Mouse (Mus musculus): Measurements from ENCODE around the gene Pcdh15. TPM values are rescaled to one million over a fixed set of nuclear protein-coding genes. Genes with fewer than 3 reads are reported as not detected.

Pcdh15 gene
- polyA plus RNA-seq, 1 experiment from 2014 or later = 0.11 TPM

DNA sequence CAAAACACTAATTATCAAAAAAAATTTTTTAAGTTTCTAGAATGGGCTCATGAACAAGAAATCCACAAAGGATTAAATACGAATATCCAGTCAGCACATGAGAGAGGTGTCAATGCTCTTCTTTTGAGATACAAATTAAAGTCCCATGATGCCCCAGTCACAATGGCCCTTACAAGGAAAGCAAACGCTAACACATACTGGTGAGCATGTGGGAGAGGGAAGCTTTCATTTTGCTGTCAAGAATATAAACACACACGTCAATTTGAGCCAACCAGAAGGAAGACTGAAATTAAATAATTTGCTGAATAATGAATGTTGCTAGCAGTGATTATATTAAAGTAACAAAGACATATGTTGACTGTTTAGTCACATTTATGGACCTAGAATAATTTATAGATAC is 1470.5 kb downstream of the Pcdh15 start:
- no peaks in the 10 kb centered on the region for H3K27me3 ChIP-seq (ENCODE audit: control insufficient read depth, insufficient read depth, low read length)
- H3K36me3 ChIP-seq (ENCODE audit: control insufficient read depth, insufficient read depth, low read length) = no peaks in the 10 kb centered on the region
- no peaks in the 10 kb centered on the region for H3K4me1 ChIP-seq (ENCODE audit: control insufficient read depth, insufficient read depth, low read length)
- 68% methylated on average over 3 of the region's 3 CpGs for WGBS (ENCODE audit: insufficient replicate concordance)
- no peaks in the 10 kb centered on the region for H3K9me3 ChIP-seq (replicated peaks; ENCODE audit: control insufficient read depth, low read length)
- H3K4me3 ChIP-seq (ENCODE audit: low read depth, low read length) = no peak overlapping the region
- H3K27ac ChIP-seq (ENCODE audit: low read depth, low read length) = no peak overlapping the region
- H3K4me2 ChIP-seq = no peak overlapping the region
- no peak for ATAC-seq (replicated peaks; ENCODE audit: insufficient number of reproducible peaks, low FRiP score, low TSS enrichment)
- H3K9ac ChIP-seq (ENCODE audit: low read depth, low read length) = no peak overlapping the region

DNA sequence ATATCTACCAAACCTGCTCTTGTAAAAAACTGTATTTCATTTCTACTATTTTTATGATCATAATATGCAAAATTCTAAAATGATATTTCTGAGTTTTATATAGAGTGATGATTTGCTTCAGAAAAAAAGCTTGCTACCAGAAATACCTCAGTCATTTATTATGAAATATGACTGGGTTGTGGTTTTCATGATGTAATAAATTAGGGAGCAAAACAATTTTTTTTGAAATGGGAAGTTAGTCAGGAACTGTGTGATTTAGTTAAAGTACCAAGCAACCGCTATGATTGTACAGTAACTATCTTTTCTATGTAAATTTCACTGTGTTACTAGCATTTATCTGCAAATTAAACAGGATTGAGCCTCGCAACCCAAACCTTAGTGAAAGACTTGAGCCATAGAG is 1480.8 kb downstream of the Pcdh15 start:
- no peaks in the 10 kb centered on the region for H3K36me3 ChIP-seq (ENCODE audit: control insufficient read depth, insufficient read depth, low read length)
- no peaks in the 10 kb centered on the region for H3K9me3 ChIP-seq (replicated peaks; ENCODE audit: control insufficient read depth, low read length)
- H3K9ac ChIP-seq (ENCODE audit: low read depth, low read length) = no peak overlapping the region
- 73% methylated on average over 2 of the region's 2 CpGs for WGBS (ENCODE audit: insufficient replicate concordance)
- no peak overlapping the region for H3K4me3 ChIP-seq (ENCODE audit: low read depth, low read length)
- no peak overlapping the region for H3K4me2 ChIP-seq
- no peak for ATAC-seq (replicated peaks; ENCODE audit: insufficient number of reproducible peaks, low FRiP score, low TSS enrichment)
- no peaks in the 10 kb centered on the region for H3K4me1 ChIP-seq (ENCODE audit: control insufficient read depth, insufficient read depth, low read length)
- H3K27me3 ChIP-seq (ENCODE audit: control insufficient read depth, insufficient read depth, low read length) = no peaks in the 10 kb centered on the region
- no peak overlapping the region for H3K27ac ChIP-seq (ENCODE audit: low read depth, low read length)

GRCm38 (mm10) chr10:74591799-74592198 is 1492.7 kb downstream of the Pcdh15 start:
- ATAC-seq (replicated peaks; ENCODE audit: insufficient number of reproducible peaks, low FRiP score, low TSS enrichment) = no peak
- H3K36me3 ChIP-seq (ENCODE audit: control insufficient read depth, insufficient read depth, low read length) = no peaks in the 10 kb centered on the region
- no peak overlapping the region for H3K4me2 ChIP-seq
- 71% methylated on average over 3 of the region's 3 CpGs for WGBS (ENCODE audit: insufficient replicate concordance)
- H3K9ac ChIP-seq (ENCODE audit: low read depth, low read length) = no peak overlapping the region
- H3K27ac ChIP-seq (ENCODE audit: low read depth, low read length) = no peak overlapping the region
- H3K4me1 ChIP-seq (ENCODE audit: control insufficient read depth, insufficient read depth, low read length) = no peaks in the 10 kb centered on the region
- no peaks in the 10 kb centered on the region for H3K9me3 ChIP-seq (replicated peaks; ENCODE audit: control insufficient read depth, low read length)
- H3K27me3 ChIP-seq (ENCODE audit: control insufficient read depth, insufficient read depth, low read length) = no peaks in the 10 kb centered on the region
- H3K4me3 ChIP-seq (ENCODE audit: low read depth, low read length) = no peak overlapping the region

GRCm38 (mm10) chr10:74607683-74608082 is 1508.5 kb downstream of the Pcdh15 start:
- H3K27me3 ChIP-seq (ENCODE audit: control insufficient read depth, insufficient read depth, low read length) = no peaks in the 10 kb centered on the region
- H3K4me2 ChIP-seq = no peak overlapping the region
- 79% methylated on average over 2 of the region's 2 CpGs for WGBS (ENCODE audit: insufficient replicate concordance)
- H3K36me3 ChIP-seq (ENCODE audit: control insufficient read depth, insufficient read depth, low read length) = no peaks in the 10 kb centered on the region
- H3K27ac ChIP-seq (ENCODE audit: low read depth, low read length) = no peak overlapping the region
- H3K9me3 ChIP-seq (replicated peaks; ENCODE audit: control insufficient read depth, low read length) = no peaks in the 10 kb centered on the region
- H3K4me1 ChIP-seq (ENCODE audit: control insufficient read depth, insufficient read depth, low read length) = no peaks in the 10 kb centered on the region
- no peak for ATAC-seq (replicated peaks; ENCODE audit: insufficient number of reproducible peaks, low FRiP score, low TSS enrichment)
- no peak overlapping the region for H3K9ac ChIP-seq (ENCODE audit: low read depth, low read length)
- no peak overlapping the region for H3K4me3 ChIP-seq (ENCODE audit: low read depth, low read length)

DNA sequence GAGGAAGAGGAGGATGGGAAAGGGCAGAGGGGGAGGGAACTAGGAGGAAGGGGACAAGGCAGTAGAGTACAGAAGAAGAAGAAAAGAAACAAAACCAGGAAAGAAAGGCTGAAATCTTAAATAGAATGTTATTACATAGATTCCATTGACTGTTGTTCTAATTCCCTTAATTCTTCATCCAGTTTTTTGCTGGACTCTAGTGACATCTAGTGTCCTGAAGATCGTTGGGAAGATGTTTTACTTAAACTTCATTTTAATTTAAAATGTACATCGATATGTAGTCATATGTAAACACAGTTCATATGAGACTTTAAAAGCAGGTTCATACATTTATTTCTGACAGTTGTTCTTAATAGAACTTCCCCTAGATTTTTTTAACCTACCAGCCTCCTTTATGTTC is 1522.7 kb downstream of the Pcdh15 start:
- Histone ChIP-seq H3K9ac (ENCODE audit: low read depth, low read length) (no peak overlapping the region), H3K4me2 (no peak overlapping the region), H3K27me3 (ENCODE audit: control insufficient read depth, insufficient read depth, low read length) (no peaks in the 10 kb centered on the region), H3K4me1 (ENCODE audit: control insufficient read depth, insufficient read depth, low read length) (no peaks in the 10 kb centered on the region), H3K4me3 (ENCODE audit: low read depth, low read length) (no peak overlapping the region), H3K36me3 (ENCODE audit: control insufficient read depth, insufficient read depth, low read length) (no peaks in the 10 kb centered on the region), H3K27ac (ENCODE audit: low read depth, low read length) (no peak overlapping the region), H3K9me3 (replicated peaks; ENCODE audit: control insufficient read depth, low read length) (no peaks in the 10 kb centered on the region)
- no peak for ATAC-seq (replicated peaks; ENCODE audit: insufficient number of reproducible peaks, low FRiP score, low TSS enrichment)
- WGBS (ENCODE audit: insufficient replicate concordance) = 69% methylated on average over 2 of the region's 2 CpGs

- Histone ChIP-seq H3K27ac (ENCODE audit: low read depth, low read length) (no peak overlapping the region), H3K36me3 (ENCODE audit: control insufficient read depth, insufficient read depth, low read length) (no peaks in the 10 kb centered on the region), H3K4me2 (no peak overlapping the region), H3K27me3 (ENCODE audit: control insufficient read depth, insufficient read depth, low read length) (no peaks in the 10 kb centered on the region), H3K4me3 (ENCODE audit: low read depth, low read length) (no peak overlapping the region), H3K4me1 (ENCODE audit: control insufficient read depth, insufficient read depth, low read length) (no peaks in the 10 kb centered on the region), H3K9me3 (replicated peaks; ENCODE audit: control insufficient read depth, low read length) (no peaks in the 10 kb centered on the region), H3K9ac (ENCODE audit: low read depth, low read length) (no peak overlapping the region)
- WGBS (ENCODE audit: insufficient replicate concordance) = 81% methylated on average over 4 of the region's 4 CpGs
- ATAC-seq (replicated peaks; ENCODE audit: insufficient number of reproducible peaks, low FRiP score, low TSS enrichment) = no peak
These were observed 1526.6 kb downstream of the Pcdh15 start for GRCm38 (mm10) chr10:74625715-74626114.

DNA sequence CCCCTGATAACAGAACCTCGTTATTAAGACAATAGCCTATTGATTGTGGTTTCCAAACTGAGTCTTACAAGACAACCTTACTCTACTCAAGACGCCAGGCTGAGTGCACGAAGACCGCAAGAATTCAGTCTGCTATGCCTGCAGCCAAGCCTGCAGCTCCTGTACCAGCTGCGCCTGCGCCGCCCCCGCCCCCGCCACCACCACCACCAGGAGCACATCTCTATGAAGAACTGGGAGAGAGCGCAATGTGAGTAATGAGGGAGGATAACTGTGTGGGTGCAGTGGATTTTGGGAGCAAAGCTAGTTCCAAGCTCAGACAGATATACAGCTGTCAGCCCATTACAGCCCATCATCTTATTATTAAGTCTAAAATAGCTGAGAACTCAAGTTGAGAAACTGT is 1527.5 kb downstream of the Pcdh15 start:
- no peak overlapping the region for H3K4me2 ChIP-seq
- ATAC-seq (replicated peaks; ENCODE audit: insufficient number of reproducible peaks, low FRiP score, low TSS enrichment) = no peak

DNA sequence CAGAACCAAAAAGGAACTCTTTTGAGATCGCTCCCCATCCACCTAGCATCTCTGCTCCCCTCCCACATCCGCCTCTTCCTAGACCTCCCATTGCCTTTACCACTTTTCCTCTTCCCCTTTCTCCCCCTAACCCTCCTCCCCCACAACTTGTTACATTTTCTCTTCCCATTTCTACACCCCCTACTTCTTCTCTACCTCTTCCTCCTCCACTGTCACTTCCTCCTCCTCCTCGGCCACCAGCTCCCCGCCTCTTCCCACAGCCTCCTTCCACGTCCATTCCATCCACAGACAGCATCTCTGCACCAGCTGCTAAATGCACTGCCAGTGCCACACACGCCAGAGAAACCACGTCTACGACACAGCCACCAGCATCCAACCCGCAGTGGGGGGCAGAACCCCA is 1532.2 kb downstream of the Pcdh15 start:
- no peak overlapping the region for H3K4me3 ChIP-seq (ENCODE audit: low read depth, low read length)
- H3K4me1 ChIP-seq (ENCODE audit: control insufficient read depth, insufficient read depth, low read length) = no peaks in the 10 kb centered on the region
- H3K9me3 ChIP-seq (replicated peaks; ENCODE audit: control insufficient read depth, low read length) = no peaks in the 10 kb centered on the region
- no peaks in the 10 kb centered on the region for H3K36me3 ChIP-seq (ENCODE audit: control insufficient read depth, insufficient read depth, low read length)
- H3K4me2 ChIP-seq = no peak overlapping the region
- H3K27me3 ChIP-seq (ENCODE audit: control insufficient read depth, insufficient read depth, low read length) = no peaks in the 10 kb centered on the region
- H3K27ac ChIP-seq (ENCODE audit: low read depth, low read length) = no peak overlapping the region
- H3K9ac ChIP-seq (ENCODE audit: low read depth, low read length) = no peak overlapping the region
- ATAC-seq (replicated peaks; ENCODE audit: insufficient number of reproducible peaks, low FRiP score, low TSS enrichment) = no peak
- WGBS (ENCODE audit: insufficient replicate concordance) = 77% methylated on average over 9 of the region's 9 CpGs

More for the DNA sequence above, 1527.5 kb downstream of the Pcdh15 start:
- no peaks in the 10 kb centered on the region for H3K36me3 ChIP-seq (ENCODE audit: control insufficient read depth, insufficient read depth, low read length)
- H3K9me3 ChIP-seq (replicated peaks; ENCODE audit: control insufficient read depth, low read length) = no peaks in the 10 kb centered on the region
- no peaks in the 10 kb centered on the region for H3K27me3 ChIP-seq (ENCODE audit: control insufficient read depth, insufficient read depth, low read length)
- H3K27ac ChIP-seq (ENCODE audit: low read depth, low read length) = no peak overlapping the region
- H3K4me3 ChIP-seq (ENCODE audit: low read depth, low read length) = no peak overlapping the region
- 59% methylated on average over 10 of the region's 10 CpGs for WGBS (ENCODE audit: insufficient replicate concordance)
- no peaks in the 10 kb centered on the region for H3K4me1 ChIP-seq (ENCODE audit: control insufficient read depth, insufficient read depth, low read length)
- H3K9ac ChIP-seq (ENCODE audit: low read depth, low read length) = no peak overlapping the region

DNA sequence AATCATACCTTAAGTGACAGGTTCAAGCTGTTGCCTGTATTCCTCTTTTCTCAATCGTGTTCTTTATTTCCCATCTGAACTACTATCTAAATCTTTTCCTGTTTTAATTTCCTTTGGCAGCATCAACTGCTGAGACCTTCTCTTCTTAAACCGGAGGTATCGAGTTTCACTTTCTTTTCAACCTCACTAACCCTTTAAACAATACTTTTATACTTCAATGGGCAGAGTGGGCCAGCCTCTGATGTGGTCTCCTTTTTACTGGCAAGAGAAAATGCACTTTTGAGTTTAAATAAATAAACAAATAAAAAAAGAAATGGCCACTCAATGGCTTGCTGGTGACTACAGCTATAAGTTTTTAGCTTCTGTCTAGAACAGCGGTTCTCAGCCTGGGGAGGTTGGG is 1537.9 kb downstream of the Pcdh15 start:
- Histone ChIP-seq H3K4me2 (no peak overlapping the region), H3K27ac (ENCODE audit: low read depth, low read length) (no peak overlapping the region), H3K4me1 (ENCODE audit: control insufficient read depth, insufficient read depth, low read length) (no peaks in the 10 kb centered on the region), H3K27me3 (ENCODE audit: control insufficient read depth, insufficient read depth, low read length) (no peaks in the 10 kb centered on the region), H3K4me3 (ENCODE audit: low read depth, low read length) (no peak overlapping the region), H3K9ac (ENCODE audit: low read depth, low read length) (no peak overlapping the region), H3K36me3 (ENCODE audit: control insufficient read depth, insufficient read depth, low read length) (no peaks in the 10 kb centered on the region), H3K9me3 (replicated peaks; ENCODE audit: control insufficient read depth, low read length) (no peaks in the 10 kb centered on the region)
- no peak for ATAC-seq (replicated peaks; ENCODE audit: insufficient number of reproducible peaks, low FRiP score, low TSS enrichment)
- 64% methylated on average over 4 of the region's 4 CpGs for WGBS (ENCODE audit: insufficient replicate concordance)
